In genomic region chr16:21447447-21447846, GRCm38 (mm10) we compare ENCODE assay signal across 12 mouse cellular contexts.
"Had no signal": no experiment of that assay in that cellular context is flagged by ENCODE, and none has a peak within 500 bp of the region (broad histone marks: within the 10 kb centered on the region; RNA-seq: fewer than 3 reads in every experiment).

No protein-coding gene starts in this region.

- H3K4me1 ChIP-seq: liver, embryonic 15.5 days; lung, embryonic 15.5 days; stomach, embryonic 15.5 days had no signal

- H3K4me2 ChIP-seq: liver, embryonic 11.5 days; liver, embryonic 15.5 days; lung, embryonic 15.5 days; midbrain, embryonic 13.5 days; stomach, embryonic 15.5 days had no signal

- H3K9ac ChIP-seq: liver, embryonic 15.5 days; lung, embryonic 15.5 days; midbrain, embryonic 13.5 days; stomach, embryonic 15.5 days had no signal

- H3K27me3 ChIP-seq: liver, embryonic 15.5 days; lung, embryonic 15.5 days; midbrain, embryonic 13.5 days; stomach, embryonic 15.5 days had no signal

- H3K9me3 ChIP-seq: liver, embryonic 15.5 days; lung, embryonic 15.5 days; midbrain, embryonic 13.5 days; stomach, embryonic 15.5 days had no signal

- DNase-seq: kidney, adult 18-20 months; kidney, postnatal 10 days; kidney, postnatal 4 days; right cerebral cortex, postnatal 14 days; thymus, adult 2 months; thymus, postnatal 4 days had no signal

- H3K27ac ChIP-seq: layer of hippocampus, adult 2 months; liver, embryonic 15.5 days; lung, embryonic 15.5 days; midbrain, embryonic 13.5 days; stomach, embryonic 15.5 days had no signal

- H3K4me3 ChIP-seq: layer of hippocampus, adult 2 months; liver, embryonic 15.5 days; lung, embryonic 15.5 days; midbrain, embryonic 13.5 days; stomach, embryonic 15.5 days had no signal

- ATAC-seq: midbrain, embryonic 13.5 days had no signal

- H3K36me3 ChIP-seq: lung, embryonic 15.5 days; stomach, embryonic 15.5 days had no signal
